Mouse (Mus musculus) retina, postnatal 1 day (tissue): ENCODE measurements around the gene Orai2.
"Not testable (repeated sequence)": the region's sequence is repeated elsewhere in the genome, so short reads cannot be mapped to it uniquely, and the experiment has no call there.

ENCODE experiments used
- DNase-seq: peaks from one replicate; pipeline ENCODE4 v3.0.0-alpha.2; 2012

Orai2 gene

DNA sequence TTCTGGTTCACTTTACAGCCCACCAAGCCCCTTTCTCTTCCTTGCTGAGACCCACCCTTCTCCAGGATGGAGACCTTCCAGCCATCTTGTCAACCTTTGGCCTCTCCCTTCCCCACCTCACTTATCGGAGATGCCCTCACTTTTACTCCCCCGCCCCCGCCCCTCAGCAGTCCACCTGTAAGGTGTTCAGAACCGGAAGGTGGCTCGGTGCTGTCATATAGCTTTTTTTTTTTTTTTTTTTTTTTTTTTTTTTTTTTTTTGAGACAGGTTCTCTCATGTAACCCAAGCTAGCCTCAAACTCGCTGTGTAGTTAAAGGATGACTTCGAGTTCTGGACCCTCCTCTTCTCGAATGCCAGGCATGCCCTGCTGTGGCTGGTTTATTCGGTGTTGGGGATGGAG is 2.4 kb upstream of the Orai2 start:
- no peak for DNase-seq

DNA sequence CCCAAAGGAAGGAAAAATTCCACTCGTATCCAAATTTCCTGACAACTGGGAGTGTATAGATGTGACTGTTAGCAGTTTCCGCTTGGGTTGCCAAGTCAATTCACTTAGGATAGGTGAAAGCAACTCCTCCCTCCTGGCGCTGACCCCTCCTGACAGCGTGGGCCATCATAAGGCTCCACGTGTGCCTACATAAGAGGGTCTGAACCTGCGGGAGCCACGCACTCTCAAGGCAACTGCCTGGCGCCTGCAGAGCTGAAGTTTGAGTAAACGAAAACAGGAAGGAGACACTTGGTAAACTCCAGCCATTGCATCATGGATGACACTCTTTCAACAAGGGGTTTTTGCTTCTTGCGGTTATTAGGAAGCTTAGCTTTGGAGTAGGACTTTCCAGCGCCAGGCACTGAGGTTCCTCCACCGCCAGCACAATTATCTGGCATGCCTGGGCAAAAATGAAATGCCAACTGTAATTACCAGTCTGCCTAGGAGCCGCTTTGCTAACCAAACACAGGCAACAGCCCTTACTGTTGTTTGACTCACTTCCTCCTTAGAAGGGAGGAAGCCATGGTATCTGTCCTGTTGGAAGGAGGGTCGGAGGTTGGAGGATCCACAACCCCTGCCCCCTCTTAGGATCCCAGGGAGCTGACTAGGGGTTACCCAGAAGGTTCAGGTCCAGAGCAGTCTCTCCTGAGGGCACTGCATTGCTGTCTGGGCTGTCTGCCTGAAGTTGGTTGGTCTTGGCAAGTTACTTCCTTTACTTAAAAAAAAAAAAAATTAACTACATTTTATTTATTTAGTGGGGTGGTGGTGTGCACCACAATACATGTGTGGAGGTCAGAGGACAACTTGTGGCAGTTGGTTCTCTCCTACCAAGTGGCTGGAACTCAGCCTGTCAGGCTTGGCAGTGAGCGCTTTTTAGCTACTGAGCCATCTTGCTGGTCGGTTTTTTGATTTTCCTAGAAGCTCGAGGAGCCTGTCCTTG is 1.1 kb upstream of the Orai2 start:
- DNase-seq: peak; percentile 23

GRCm38 (mm10) chr5:136169626-136170511 is 644 bp downstream of the Orai2 start:
- DNase-seq: no peak

GRCm38 (mm10) chr5:136168071-136168470 is 2.4 kb downstream of the Orai2 start:
- DNase-seq: no peak

DNA sequence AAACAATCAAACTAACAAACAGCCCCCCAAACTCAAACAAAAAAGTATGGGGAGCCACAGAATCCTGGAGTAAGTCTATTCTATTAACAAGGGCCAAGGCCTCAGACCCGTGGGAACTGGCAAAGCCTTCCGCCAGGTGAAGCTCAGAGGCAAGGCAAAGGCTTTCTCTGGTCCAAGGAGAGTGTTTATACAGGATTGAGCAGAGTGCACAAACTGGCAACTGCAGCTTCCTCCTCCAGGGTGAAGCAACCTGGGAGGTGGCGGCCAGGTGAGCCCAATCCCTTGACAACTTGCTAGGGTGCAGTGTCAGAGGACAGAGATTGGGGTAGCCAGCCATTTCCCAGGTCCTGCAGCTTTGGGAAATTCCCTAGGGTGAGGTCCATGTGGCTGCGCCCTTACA is 3.2 kb downstream of the Orai2 start:
- DNase-seq: no peak

DNA sequence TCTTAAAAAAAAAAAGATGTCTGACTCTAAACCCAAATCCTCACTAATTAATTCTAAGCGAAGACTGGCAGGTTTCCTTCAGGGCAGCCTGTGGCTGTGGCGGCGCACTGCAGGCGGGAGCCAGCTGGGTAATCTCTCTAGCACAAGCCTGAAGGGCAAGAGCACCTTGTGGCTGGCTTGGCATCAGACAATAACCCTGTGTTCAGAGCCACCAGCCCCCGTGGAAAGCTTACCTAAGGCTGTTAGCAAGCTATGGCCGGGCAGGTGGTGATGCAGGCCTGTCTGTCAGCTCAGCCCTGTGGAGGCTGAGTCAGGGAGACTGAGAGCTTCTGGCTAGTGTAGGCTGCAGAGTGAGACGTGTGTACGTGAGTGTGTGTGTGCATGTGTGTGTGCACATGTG is 5.3 kb downstream of the Orai2 start:
- no peak for DNase-seq

DNA sequence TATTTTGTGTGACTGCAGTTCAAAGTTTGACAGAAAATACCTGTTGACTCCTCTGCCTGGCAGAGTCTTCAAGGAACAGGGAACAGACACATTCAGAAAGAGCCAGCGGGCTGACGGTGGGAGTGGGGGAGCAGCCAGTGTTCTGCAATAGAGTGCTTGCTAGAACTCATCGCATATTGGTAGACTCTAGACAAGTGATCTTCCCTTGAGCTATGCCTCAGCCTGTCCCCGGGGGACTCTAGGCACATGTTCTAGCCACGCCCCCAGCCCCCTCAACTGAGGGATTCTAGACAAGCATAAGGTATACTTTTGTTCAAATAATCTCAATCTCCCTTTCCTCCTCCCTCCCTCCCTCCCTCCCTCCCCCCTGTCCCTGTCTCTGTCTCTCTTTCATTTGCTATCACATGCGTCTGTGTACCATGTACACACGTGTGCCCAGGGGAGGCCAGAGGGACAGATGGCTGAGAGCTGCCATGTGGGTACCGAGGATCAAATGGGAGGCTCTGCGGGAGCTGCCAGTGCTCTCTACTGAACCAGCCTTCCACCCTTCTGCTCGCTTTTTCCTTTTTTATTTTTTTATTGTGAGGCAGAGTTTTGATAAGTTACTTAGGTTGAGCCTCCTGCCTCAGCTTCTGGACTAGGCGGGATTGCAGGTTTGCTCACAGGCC is 6.6 kb downstream of the Orai2 start:
- no peak for DNase-seq

GRCm38 (mm10) chr5:136160084-136160483 is 10.4 kb downstream of the Orai2 start:
- not testable (repeated sequence) for DNase-seq

DNA sequence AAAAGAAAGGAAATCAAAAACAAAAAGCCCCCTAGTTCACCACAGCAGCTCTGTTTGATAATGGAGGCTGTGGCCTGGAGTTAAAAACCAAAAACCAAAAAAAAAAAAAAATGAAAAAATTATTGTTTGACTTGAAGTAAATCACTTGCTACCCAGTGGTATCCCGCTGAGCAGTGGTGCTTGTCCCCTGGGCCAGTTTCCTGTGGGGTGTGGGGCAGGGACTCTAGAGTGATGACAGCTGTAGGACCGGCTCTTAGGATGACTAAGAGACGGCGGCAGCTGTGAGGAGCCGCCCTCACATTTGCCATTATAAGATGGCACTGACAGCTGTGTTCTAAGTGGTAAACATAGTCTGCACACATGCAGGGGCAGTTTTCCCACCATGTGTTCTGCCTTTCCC is 15.1 kb downstream of the Orai2 start:
- no peak for DNase-seq

DNA sequence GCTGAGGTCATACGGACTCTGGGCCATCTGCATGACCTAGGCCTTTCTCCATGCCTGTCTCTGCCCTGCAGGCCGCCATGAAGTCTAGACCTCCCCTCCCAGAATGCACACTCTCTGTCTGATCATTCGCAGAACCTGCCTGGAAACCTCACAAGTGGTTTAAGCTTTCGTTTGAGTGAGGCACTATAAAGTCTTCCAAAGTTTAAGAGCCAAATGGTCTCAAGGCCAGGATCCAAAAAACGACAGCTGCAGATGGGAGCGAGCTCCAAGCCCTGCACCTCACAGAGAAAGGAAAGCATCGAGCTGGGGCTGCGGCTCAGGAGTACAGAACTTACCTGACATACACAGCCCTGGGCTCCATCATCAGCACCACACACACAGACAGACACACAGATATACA is 18.1 kb downstream of the Orai2 start:
- DNase-seq: no peak

GRCm38 (mm10) chr5:136149134-136149576 is 21.4 kb downstream of the Orai2 start:
- not testable (repeated sequence) for DNase-seq

DNA sequence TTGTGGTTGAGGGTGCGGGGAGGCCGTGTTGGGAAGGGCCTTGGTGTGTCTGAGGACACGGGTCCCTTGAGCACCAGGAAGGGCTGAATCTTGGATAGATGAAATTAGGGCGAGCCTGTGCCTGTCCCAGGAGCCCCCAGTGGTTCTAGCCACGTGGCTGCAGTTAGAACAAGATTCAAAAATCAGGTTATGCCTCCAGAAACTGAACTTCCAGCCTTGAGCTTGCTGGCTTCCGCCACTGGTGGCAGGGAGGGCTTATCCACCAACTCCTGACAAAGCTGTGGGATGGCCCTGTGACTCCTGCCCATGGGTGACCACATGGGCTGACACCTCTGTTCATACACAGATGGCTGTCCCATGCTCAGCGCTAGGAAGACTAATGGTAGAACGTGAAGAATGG is 22.8 kb downstream of the Orai2 start:
- no peak for DNase-seq

DNA sequence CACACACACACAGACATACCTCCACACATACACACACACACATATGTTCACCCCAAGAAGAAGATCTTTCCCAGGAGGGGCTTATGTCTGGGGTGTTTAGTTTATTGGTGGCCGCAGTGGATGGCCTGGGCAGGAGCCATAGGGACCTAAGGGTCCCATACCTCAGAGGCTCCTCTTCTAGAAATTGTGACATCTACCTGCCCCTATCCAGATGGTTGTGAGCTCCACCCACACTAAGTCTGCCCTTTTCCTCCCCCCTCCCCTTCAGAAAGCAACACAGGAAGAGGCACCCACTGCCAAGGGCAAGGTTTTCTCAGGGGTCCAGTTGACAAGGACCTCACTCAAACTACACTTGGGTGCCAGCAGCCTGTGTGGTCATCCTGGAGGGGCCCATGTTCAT is 23.6 kb downstream of the Orai2 start:
- no peak for DNase-seq

DNA sequence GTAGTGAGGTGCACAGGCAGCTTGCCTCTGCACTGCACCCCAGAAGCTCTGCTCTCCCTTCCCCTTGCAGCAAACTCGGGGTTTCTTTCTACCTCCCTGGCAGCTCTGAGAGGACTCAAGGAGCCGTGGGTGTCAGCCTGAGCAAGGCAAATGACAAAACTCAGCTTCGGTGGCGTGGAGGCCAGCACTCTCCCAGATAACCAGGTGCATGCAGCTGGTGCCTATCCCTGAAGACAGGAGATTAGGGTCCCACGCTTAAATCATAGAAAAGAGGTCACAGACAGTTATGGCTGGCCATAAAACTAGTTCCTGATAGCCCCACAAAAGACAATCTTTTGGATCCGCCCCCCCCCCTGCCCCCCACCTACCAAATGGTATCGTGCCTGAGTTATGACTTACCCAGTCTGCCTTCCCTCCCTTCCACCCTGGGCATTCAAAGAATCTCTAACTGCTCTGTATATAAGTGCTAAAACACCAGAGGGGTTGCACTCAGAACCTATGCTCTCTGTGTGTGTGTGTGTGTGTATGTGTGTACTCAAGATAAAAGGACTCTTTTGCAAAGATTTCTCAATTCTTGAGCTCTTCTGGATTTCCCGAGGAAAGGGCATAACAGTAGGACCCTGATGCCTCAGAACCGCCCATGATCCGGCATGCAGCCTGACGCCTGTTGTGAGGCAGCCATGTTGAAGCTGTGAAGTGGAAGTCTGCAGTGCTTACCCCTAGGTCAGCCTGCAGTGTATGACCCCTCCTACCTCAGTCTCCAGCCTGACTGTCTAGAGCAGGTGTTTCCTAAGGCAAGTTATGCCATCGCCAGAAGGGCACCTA is 25.7 kb downstream of the Orai2 start:
- DNase-seq: no peak

DNA sequence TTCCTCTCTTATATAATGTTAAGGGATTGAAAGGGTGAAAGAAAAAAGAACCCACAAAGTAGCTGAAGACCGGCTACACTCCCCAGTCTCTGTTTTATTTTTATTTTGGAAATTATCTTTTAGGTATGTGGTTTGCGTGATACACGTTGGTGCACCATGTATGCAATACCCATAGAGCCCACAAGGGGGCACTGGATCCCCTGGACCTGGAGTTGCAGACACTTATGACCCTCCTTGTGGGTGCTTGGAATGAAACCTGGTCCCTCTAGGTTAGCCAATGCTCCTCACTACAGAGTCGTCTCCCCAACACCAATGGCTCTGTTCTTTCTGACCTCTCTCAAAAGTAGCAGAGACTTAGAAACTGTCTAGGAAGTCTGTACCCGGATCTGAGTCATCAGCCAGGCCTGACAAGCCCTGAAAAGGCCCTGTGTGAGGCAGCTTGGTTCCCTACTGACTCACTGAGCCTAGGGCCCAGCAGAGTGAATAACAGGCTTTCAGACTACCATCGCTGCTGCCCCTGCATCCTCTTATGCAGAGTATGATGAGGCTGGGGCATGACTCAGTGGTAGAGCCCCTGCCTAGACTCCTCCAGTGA is 27.3 kb downstream of the Orai2 start:
- DNase-seq: no peak

- DNase-seq: no peak
These were observed 27.8 kb downstream of the Orai2 start for GRCm38 (mm10) chr5:136142746-136143145.

DNA sequence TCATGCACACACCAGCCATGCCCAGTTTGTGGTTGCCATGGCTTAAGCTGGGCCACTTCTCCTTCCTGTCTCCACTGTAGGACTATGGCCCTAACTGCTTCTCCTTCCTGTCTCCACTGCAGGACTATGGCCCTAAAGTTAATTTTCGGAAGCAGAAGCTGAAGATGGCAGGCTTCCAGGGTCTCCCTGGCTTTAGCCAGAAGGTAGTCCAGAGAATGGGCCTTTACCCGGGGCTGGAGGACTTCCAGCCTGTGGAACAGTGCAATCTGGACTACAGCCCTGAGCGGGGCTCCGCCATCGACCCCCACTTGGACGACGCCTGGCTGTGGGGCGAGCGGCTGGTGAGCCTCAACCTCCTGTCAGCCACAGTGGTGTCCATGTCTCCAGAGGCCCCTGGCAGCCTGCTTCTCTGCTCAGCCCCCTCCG is 30.4 kb downstream of the Orai2 start:
- no peak for DNase-seq

DNA sequence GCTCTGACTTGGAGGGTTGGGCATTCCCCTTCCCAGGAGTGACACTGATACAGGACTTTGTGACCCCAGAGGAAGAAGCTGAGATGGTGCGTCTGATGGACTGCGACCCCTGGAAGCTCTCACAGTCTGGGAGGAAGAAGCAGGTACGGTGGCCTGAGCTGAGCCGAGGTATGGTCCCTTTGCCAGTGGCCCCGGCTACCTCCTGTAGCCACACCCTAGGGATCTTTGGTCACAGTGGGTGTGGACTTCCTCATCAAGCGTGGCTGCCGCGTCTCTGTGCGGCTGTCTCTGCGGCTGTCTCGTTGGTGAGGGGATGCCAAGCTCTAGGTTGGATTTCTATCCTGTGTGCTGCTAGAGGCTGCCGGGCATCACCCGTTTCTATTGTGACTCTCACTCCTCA is 31.1 kb downstream of the Orai2 start:
- DNase-seq: no peak

DNA sequence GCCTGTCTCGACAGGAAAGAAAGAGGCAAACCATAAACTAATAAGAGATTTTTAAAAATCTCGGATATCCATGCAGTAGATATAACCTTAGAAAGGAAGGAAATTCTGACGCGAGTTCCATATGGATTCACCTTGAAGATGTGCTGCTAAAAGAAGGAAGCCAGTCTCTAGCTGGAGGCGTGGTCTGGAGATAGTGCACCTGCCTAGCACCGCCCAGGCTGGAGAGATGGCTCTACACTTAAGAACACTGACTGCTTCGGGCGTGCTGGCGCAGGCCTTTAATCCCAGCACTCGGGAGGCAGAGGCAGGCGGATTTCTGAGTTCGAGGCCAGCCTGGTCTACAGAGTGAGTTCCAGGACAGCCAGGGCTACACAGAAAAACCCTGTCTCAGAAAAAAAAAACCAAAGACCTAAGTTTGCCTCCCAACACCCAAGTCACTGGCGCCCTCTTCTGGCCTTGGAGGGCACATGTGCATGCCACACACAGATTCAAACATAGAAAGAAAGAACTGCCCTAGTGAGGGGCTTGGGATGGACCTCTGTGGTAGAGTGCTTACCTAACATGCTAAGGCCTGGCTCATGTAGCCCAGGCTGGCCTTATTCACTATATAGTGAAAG is 32.7 kb downstream of the Orai2 start:
- DNase-seq: peak; percentile 74

GRCm38 (mm10) chr5:136136292-136136990 is 34.1 kb downstream of the Orai2 start:
- DNase-seq: no peak
